Mouse (Mus musculus): ENCODE results near the gene Cd79b. TPM values are rescaled to one million over a fixed set of nuclear protein-coding genes. Genes with fewer than 3 reads are reported as not detected.

Cd79b gene
- polyA plus RNA-seq, 1 experiment from 2014 or later, result 0.66 TPM

- H3K4me1 ChIP-seq (replicated peaks), result peaks cover 56% of the 10 kb centered on the region
- peaks cover 12% of the 10 kb centered on the region for H3K36me3 ChIP-seq
- 0 out of 2 replicates have a peak overlapping the region, but pooled peaks have one; percentile 32 for H3K27ac ChIP-seq
- peak overlapping the region; percentile 97 for H3K4me3 ChIP-seq (replicated peaks)
- H3K9ac ChIP-seq (replicated peaks), result peak overlapping the region; percentile 96
- no peaks in the 10 kb centered on the region for H3K9me3 ChIP-seq
- H3K4me2 ChIP-seq (replicated peaks), result peak overlapping the region; percentile 89
- WGBS, result 55% methylated on average over 5 of the region's 5 CpGs
- H3K27me3 ChIP-seq, result no peaks in the 10 kb centered on the region
- no peak for ATAC-seq
These were observed 43.3 kb downstream of the Cd79b start for GRCm38 (mm10) chr11:106271131-106271793.

GRCm38 (mm10) chr11:106269060-106269431, 45.5 kb downstream of the Cd79b start:
- no peak for ATAC-seq
- Histone ChIP-seq H3K4me2 (replicated peaks) (peak overlapping the region; percentile 19; the same call in 1 of the 2 replicates), H3K4me3 (replicated peaks) (no peak overlapping the region), H3K27me3 (no peaks in the 10 kb centered on the region), H3K9ac (replicated peaks) (peak overlapping the region; percentile 51), H3K36me3 (peaks cover 34% of the 10 kb centered on the region), H3K4me1 (replicated peaks) (peaks cover 49% of the 10 kb centered on the region), H3K27ac (peak overlapping the region; percentile 75), H3K9me3 (no peaks in the 10 kb centered on the region)
- 53% methylated on average over 3 of the region's 3 CpGs for WGBS

- peak overlapping the region; percentile 51 for H3K9ac ChIP-seq (replicated peaks)
- H3K9me3 ChIP-seq, result no peaks in the 10 kb centered on the region
- peaks cover 40% of the 10 kb centered on the region for H3K36me3 ChIP-seq
- peaks cover 47% of the 10 kb centered on the region for H3K4me1 ChIP-seq (replicated peaks)
- WGBS, result 75% methylated on average over 8 of the region's 8 CpGs
- H3K4me3 ChIP-seq (replicated peaks), result no peak overlapping the region
- H3K4me2 ChIP-seq (replicated peaks), result peak overlapping the region; percentile 19
- ATAC-seq, result no peak
- peak overlapping the region; percentile 75 for H3K27ac ChIP-seq
- H3K27me3 ChIP-seq, result no peaks in the 10 kb centered on the region
These were observed 46.1 kb downstream of the Cd79b start for GRCm38 (mm10) chr11:106268326-106269059.

- H3K4me1 ChIP-seq (replicated peaks), result peaks cover 43% of the 10 kb centered on the region
- no peaks in the 10 kb centered on the region for H3K9me3 ChIP-seq
- no peak overlapping the region for H3K4me2 ChIP-seq (replicated peaks)
- no peaks in the 10 kb centered on the region for H3K27me3 ChIP-seq
- H3K4me3 ChIP-seq (replicated peaks), result no peak overlapping the region
- WGBS, result 74% methylated on average over 5 of the region's 5 CpGs
- H3K36me3 ChIP-seq, result peaks cover 46% of the 10 kb centered on the region
- no peak for ATAC-seq
- 0 out of 2 replicates have a peak overlapping the region, but pooled peaks have one; percentile 51 for H3K9ac ChIP-seq (replicated peaks)
- peak overlapping the region; percentile 75; the same call in 1 of the 2 replicates for H3K27ac ChIP-seq
These were observed 46.7 kb downstream of the Cd79b start for GRCm38 (mm10) chr11:106267871-106268270.

- no peak overlapping the region for H3K9ac ChIP-seq (replicated peaks)
- no peaks in the 10 kb centered on the region for H3K27me3 ChIP-seq
- H3K27ac ChIP-seq, result no peak overlapping the region
- ATAC-seq, result no peak
- no peak overlapping the region for H3K4me3 ChIP-seq (replicated peaks)
- peaks cover 43% of the 10 kb centered on the region for H3K4me1 ChIP-seq (replicated peaks)
- no peak overlapping the region for H3K4me2 ChIP-seq (replicated peaks)
- whole genome bisulfite sequencing, result 82% methylated on average over 15 of the region's 15 CpGs
- H3K9me3 ChIP-seq, result no peaks in the 10 kb centered on the region
- peaks cover 51% of the 10 kb centered on the region for H3K36me3 ChIP-seq
These were observed 47.2 kb downstream of the Cd79b start for GRCm38 (mm10) chr11:106267311-106267852.

GRCm38 (mm10) chr11:106266431-106266830, 48.1 kb downstream of the Cd79b start:
- ATAC-seq, result no peak
- no peaks in the 10 kb centered on the region for H3K27me3 ChIP-seq
- no peak overlapping the region for H3K4me2 ChIP-seq (replicated peaks)
- H3K4me3 ChIP-seq (replicated peaks), result no peak overlapping the region
- peaks cover 36% of the 10 kb centered on the region for H3K4me1 ChIP-seq (replicated peaks)
- WGBS, result 96% methylated on average over 10 of the region's 10 CpGs
- no peak overlapping the region for H3K27ac ChIP-seq
- no peaks in the 10 kb centered on the region for H3K9me3 ChIP-seq
- H3K36me3 ChIP-seq, result peaks cover 60% of the 10 kb centered on the region
- H3K9ac ChIP-seq (replicated peaks), result no peak overlapping the region

GRCm38 (mm10) chr11:106265570-106265969, 49.0 kb downstream of the Cd79b start:
- no peak for ATAC-seq
- H3K9me3 ChIP-seq, result no peaks in the 10 kb centered on the region
- peaks cover 28% of the 10 kb centered on the region for H3K4me1 ChIP-seq (replicated peaks)
- H3K9ac ChIP-seq (replicated peaks), result no peak overlapping the region
- H3K4me2 ChIP-seq (replicated peaks), result no peak overlapping the region
- H3K36me3 ChIP-seq, result peaks cover 69% of the 10 kb centered on the region
- 94% methylated on average over 4 of the region's 4 CpGs for WGBS
- no peak overlapping the region for H3K27ac ChIP-seq
- no peaks in the 10 kb centered on the region for H3K27me3 ChIP-seq
- H3K4me3 ChIP-seq (replicated peaks), result no peak overlapping the region

- H3K27me3 ChIP-seq, result no peaks in the 10 kb centered on the region
- no peak overlapping the region for H3K9ac ChIP-seq (replicated peaks)
- no peak overlapping the region for H3K27ac ChIP-seq
- no peak overlapping the region for H3K4me3 ChIP-seq (replicated peaks)
- 94% methylated on average over 15 of the region's 15 CpGs for WGBS
- ATAC-seq, result no peak
- H3K4me1 ChIP-seq (replicated peaks), result peaks cover 24% of the 10 kb centered on the region
- H3K36me3 ChIP-seq, result peaks cover 71% of the 10 kb centered on the region
- H3K9me3 ChIP-seq, result no peaks in the 10 kb centered on the region
- H3K4me2 ChIP-seq (replicated peaks), result no peak overlapping the region
These were observed 49.6 kb downstream of the Cd79b start for GRCm38 (mm10) chr11:106264988-106265387.

GRCm38 (mm10) chr11:106263963-106264362, 50.6 kb downstream of the Cd79b start:
- Histone ChIP-seq H3K27me3 (no peaks in the 10 kb centered on the region), H3K4me2 (replicated peaks) (no peak overlapping the region), H3K4me1 (replicated peaks) (peaks cover 18% of the 10 kb centered on the region), H3K9ac (replicated peaks) (no peak overlapping the region), H3K27ac (no peak overlapping the region), H3K4me3 (replicated peaks) (no peak overlapping the region), H3K9me3 (no peaks in the 10 kb centered on the region), H3K36me3 (peaks cover 77% of the 10 kb centered on the region)
- no peak for ATAC-seq
- 93% methylated on average over 9 of the region's 9 CpGs for WGBS

Other genes with a start within 250 kb of the Cd79b start
- gene Taco1, start 248.7 kb downstream of the Cd79b start, polyA plus RNA-seq (2015; fragmentation: Nextera tagmentation; extraction: Ambion mirVana), result 8.3 and 9.6 TPM in 2 replicates
- 12.5 and 14.5 TPM in 2 replicates for gene Map3k3, start 230.1 kb downstream of the Cd79b start, polyA plus RNA-seq (2015; fragmentation: Nextera tagmentation; extraction: Ambion mirVana)
- gene Gm10840, start 153.9 kb downstream of the Cd79b start, polyA plus RNA-seq (2015; fragmentation: Nextera tagmentation; extraction: Ambion mirVana), result 1.7 TPM in 1 of 2 replicates, not detected in the other
- 211 TPM in 2 replicates for gene Limd2, start 153.9 kb downstream of the Cd79b start, polyA plus RNA-seq (2015; fragmentation: Nextera tagmentation; extraction: Ambion mirVana)
- gene Strada, start 112.6 kb downstream of the Cd79b start, polyA plus RNA-seq (2015; fragmentation: Nextera tagmentation; extraction: Ambion mirVana), result 33.8 and 36.9 TPM in 2 replicates
- 96.2 and 101 TPM in 2 replicates for gene Ccdc47, start 98.4 kb downstream of the Cd79b start, polyA plus RNA-seq (2015; fragmentation: Nextera tagmentation; extraction: Ambion mirVana)
- gene Ddx42, start 97.8 kb downstream of the Cd79b start, polyA plus RNA-seq (2015; fragmentation: Nextera tagmentation; extraction: Ambion mirVana), result 101 and 105 TPM in 2 replicates
- 39.3 and 40.3 TPM in 2 replicates for gene Ftsj3, start 58.7 kb downstream of the Cd79b start, polyA plus RNA-seq (2015; fragmentation: Nextera tagmentation; extraction: Ambion mirVana)
- gene Psmc5, start 58.6 kb downstream of the Cd79b start, polyA plus RNA-seq (2015; fragmentation: Nextera tagmentation; extraction: Ambion mirVana), result 324 and 341 TPM in 2 replicates
- 10.8 and 11.4 TPM in 2 replicates for gene Smarcd2, start 41.8 kb downstream of the Cd79b start, polyA plus RNA-seq (2015; fragmentation: Nextera tagmentation; extraction: Ambion mirVana)
- 0.16 and 0.18 TPM in 2 replicates for gene Tcam1, start 38.1 kb downstream of the Cd79b start, polyA plus RNA-seq (2015; fragmentation: Nextera tagmentation; extraction: Ambion mirVana)
- not detected in 2 replicates for gene Gh, start 12.9 kb downstream of the Cd79b start, polyA plus RNA-seq (2015; fragmentation: Nextera tagmentation; extraction: Ambion mirVana)
- gene Scn4a, start 38.5 kb upstream of the Cd79b start, polyA plus RNA-seq (2015; fragmentation: Nextera tagmentation; extraction: Ambion mirVana), result 0.05 TPM in 1 of 2 replicates, not detected in the other
- not detected in 2 replicates for gene Prr29, start 50.7 kb upstream of the Cd79b start, polyA plus RNA-seq (2015; fragmentation: Nextera tagmentation; extraction: Ambion mirVana)
- gene Icam2, start 73.3 kb upstream of the Cd79b start, polyA plus RNA-seq (2015; fragmentation: Nextera tagmentation; extraction: Ambion mirVana), result 8.5 and 10.7 TPM in 2 replicates
- 6.5 and 6.7 TPM in 2 replicates for gene Ern1, start 173.1 kb upstream of the Cd79b start, polyA plus RNA-seq (2015; fragmentation: Nextera tagmentation; extraction: Ambion mirVana)